Mouse (Mus musculus): Measurements from ENCODE around the gene Lpar1. TPM values are rescaled to one million over a fixed set of nuclear protein-coding genes. Genes with fewer than 3 reads are reported as not detected.

Lpar1 gene
- polyA plus RNA-seq, 1 experiment from 2014 or later, result 115 TPM

- DNase-seq (ENCODE audit: low spot score) (no peak), ATAC-seq (ENCODE audit: low read depth) (no peak)
- Histone ChIP-seq H3K4me1 (ENCODE audit: control insufficient read depth, insufficient read depth, low read length) (no peaks in the 10 kb centered on the region), H3K27ac (replicated peaks; ENCODE audit: low read depth, low read length) (no peak overlapping the region), H3K4me3 (ENCODE audit: low read depth, low read length) (no peak overlapping the region), H3K27me3 (replicated peaks; ENCODE audit: control insufficient read depth, insufficient read depth, low read length) (no peaks in the 10 kb centered on the region), H3K4me2 (ENCODE audit: low read depth, low read length) (no peak overlapping the region), H3K36me3 (ENCODE audit: control insufficient read depth, insufficient read depth, low read length) (no peaks in the 10 kb centered on the region), H3K9ac (ENCODE audit: low read depth, low read length) (no peak overlapping the region), H3K9me3 (ENCODE audit: control insufficient read depth, low read length) (no peaks in the 10 kb centered on the region)
- WGBS, result 75% methylated on average over 6 of the region's 6 CpGs
These were observed 20.3 kb upstream of the Lpar1 start for GRCm38 (mm10) chr4:58574024-58574423.

- no peak overlapping the region for H3K9ac ChIP-seq (ENCODE audit: low read depth, low read length)
- no peaks in the 10 kb centered on the region for H3K27me3 ChIP-seq (replicated peaks; ENCODE audit: control insufficient read depth, insufficient read depth, low read length)
- no peak for ATAC-seq (ENCODE audit: low read depth)
- no peaks in the 10 kb centered on the region for H3K36me3 ChIP-seq (ENCODE audit: control insufficient read depth, insufficient read depth, low read length)
- WGBS, result 64% methylated on average over 2 of the region's 2 CpGs
- no peak for DNase-seq (ENCODE audit: low spot score)
- H3K4me1 ChIP-seq (ENCODE audit: control insufficient read depth, insufficient read depth, low read length), result peaks cover 4% of the 10 kb centered on the region; the same call in 1 of the 2 replicates
- no peak overlapping the region for H3K27ac ChIP-seq (replicated peaks; ENCODE audit: low read depth, low read length)
- H3K4me3 ChIP-seq (ENCODE audit: low read depth, low read length), result no peak overlapping the region
- no peak overlapping the region for H3K4me2 ChIP-seq (ENCODE audit: low read depth, low read length)
- no peaks in the 10 kb centered on the region for H3K9me3 ChIP-seq (ENCODE audit: control insufficient read depth, low read length)
These were observed 18.7 kb upstream of the Lpar1 start for GRCm38 (mm10) chr4:58572446-58572845.

- Histone ChIP-seq H3K9me3 (ENCODE audit: control insufficient read depth, low read length) (no peaks in the 10 kb centered on the region), H3K4me3 (ENCODE audit: low read depth, low read length) (no peak overlapping the region), H3K27ac (replicated peaks; ENCODE audit: low read depth, low read length) (no peak overlapping the region), H3K27me3 (replicated peaks; ENCODE audit: control insufficient read depth, insufficient read depth, low read length) (no peaks in the 10 kb centered on the region), H3K36me3 (ENCODE audit: control insufficient read depth, insufficient read depth, low read length) (no peaks in the 10 kb centered on the region), H3K4me1 (ENCODE audit: control insufficient read depth, insufficient read depth, low read length) (peaks cover 4% of the 10 kb centered on the region; the same call in 1 of the 2 replicates), H3K4me2 (ENCODE audit: low read depth, low read length) (no peak overlapping the region), H3K9ac (ENCODE audit: low read depth, low read length) (no peak overlapping the region)
- ATAC-seq (ENCODE audit: low read depth) (no peak), DNase-seq (ENCODE audit: low spot score) (no peak)
- WGBS, result 36% methylated on average over 3 of the region's 3 CpGs
These were observed 18.0 kb upstream of the Lpar1 start for GRCm38 (mm10) chr4:58571661-58572060.

- H3K9me3 ChIP-seq (ENCODE audit: control insufficient read depth, low read length), result no peaks in the 10 kb centered on the region
- DNase-seq (ENCODE audit: low spot score) (no peak), ATAC-seq (ENCODE audit: low read depth) (no peak; the same call in 1 of the 2 replicates)
These were observed 17.5 kb upstream of the Lpar1 start for GRCm38 (mm10) chr4:58571232-58571631.

GRCm38 (mm10) chr4:58568486-58568885, 14.8 kb upstream of the Lpar1 start:
- ATAC-seq (ENCODE audit: low read depth) (peak; percentile 62; the same call in 1 of the 2 replicates), DNase-seq (ENCODE audit: low spot score) (peak; percentile 87)
- no peaks in the 10 kb centered on the region for H3K27me3 ChIP-seq (replicated peaks; ENCODE audit: control insufficient read depth, insufficient read depth, low read length)
- H3K4me3 ChIP-seq (ENCODE audit: low read depth, low read length), result no peak overlapping the region
- H3K9me3 ChIP-seq (ENCODE audit: control insufficient read depth, low read length), result no peaks in the 10 kb centered on the region
- WGBS, result 26% methylated on average over 8 of the region's 8 CpGs
- 0 out of 2 replicates have a peak overlapping the region, but pooled peaks have one; percentile 15 for H3K4me2 ChIP-seq (ENCODE audit: low read depth, low read length)
- peaks cover 4% of the 10 kb centered on the region; the same call in 1 of the 2 replicates for H3K4me1 ChIP-seq (ENCODE audit: control insufficient read depth, insufficient read depth, low read length)
- peak overlapping the region; percentile 52 for H3K27ac ChIP-seq (replicated peaks; ENCODE audit: low read depth, low read length)
- H3K9ac ChIP-seq (ENCODE audit: low read depth, low read length), result no peak overlapping the region
- H3K36me3 ChIP-seq (ENCODE audit: control insufficient read depth, insufficient read depth, low read length), result no peaks in the 10 kb centered on the region

More at GRCm38 (mm10) chr4:58571232-58571631, 17.5 kb upstream of the Lpar1 start:
- peaks cover 4% of the 10 kb centered on the region; the same call in 1 of the 2 replicates for H3K4me1 ChIP-seq (ENCODE audit: control insufficient read depth, insufficient read depth, low read length)
- no peak overlapping the region for H3K27ac ChIP-seq (replicated peaks; ENCODE audit: low read depth, low read length)
- H3K4me3 ChIP-seq (ENCODE audit: low read depth, low read length), result no peak overlapping the region
- H3K4me2 ChIP-seq (ENCODE audit: low read depth, low read length), result no peak overlapping the region
- no peaks in the 10 kb centered on the region for H3K36me3 ChIP-seq (ENCODE audit: control insufficient read depth, insufficient read depth, low read length)
- H3K27me3 ChIP-seq (replicated peaks; ENCODE audit: control insufficient read depth, insufficient read depth, low read length), result no peaks in the 10 kb centered on the region
- no peak overlapping the region for H3K9ac ChIP-seq (ENCODE audit: low read depth, low read length)
- 31% methylated on average over 1 of the region's 1 CpGs for WGBS

- Histone ChIP-seq H3K27ac (replicated peaks; ENCODE audit: low read depth, low read length) (no peak overlapping the region), H3K36me3 (ENCODE audit: control insufficient read depth, insufficient read depth, low read length) (no peaks in the 10 kb centered on the region), H3K9me3 (ENCODE audit: control insufficient read depth, low read length) (no peaks in the 10 kb centered on the region), H3K27me3 (replicated peaks; ENCODE audit: control insufficient read depth, insufficient read depth, low read length) (no peaks in the 10 kb centered on the region), H3K4me2 (ENCODE audit: low read depth, low read length) (no peak overlapping the region), H3K4me3 (ENCODE audit: low read depth, low read length) (no peak overlapping the region), H3K4me1 (ENCODE audit: control insufficient read depth, insufficient read depth, low read length) (no peaks in the 10 kb centered on the region), H3K9ac (ENCODE audit: low read depth, low read length) (no peak overlapping the region)
- DNase-seq (ENCODE audit: low spot score), result no peak
- no peak for ATAC-seq (ENCODE audit: low read depth)
- 68% methylated on average over 1 of the region's 1 CpGs for WGBS
These were observed 9.1 kb upstream of the Lpar1 start for GRCm38 (mm10) chr4:58562776-58563175.

- Histone ChIP-seq H3K4me3 (ENCODE audit: low read depth, low read length) (no peak overlapping the region), H3K9me3 (ENCODE audit: control insufficient read depth, low read length) (no peaks in the 10 kb centered on the region), H3K4me1 (ENCODE audit: control insufficient read depth, insufficient read depth, low read length) (peaks cover 7% of the 10 kb centered on the region), H3K27me3 (replicated peaks; ENCODE audit: control insufficient read depth, insufficient read depth, low read length) (no peaks in the 10 kb centered on the region), H3K9ac (ENCODE audit: low read depth, low read length) (no peak overlapping the region), H3K4me2 (ENCODE audit: low read depth, low read length) (no peak overlapping the region), H3K36me3 (ENCODE audit: control insufficient read depth, insufficient read depth, low read length) (no peaks in the 10 kb centered on the region), H3K27ac (replicated peaks; ENCODE audit: low read depth, low read length) (no peak overlapping the region)
- WGBS, result 72% methylated on average over 3 of the region's 3 CpGs
- DNase-seq (ENCODE audit: low spot score), result no peak
- ATAC-seq (ENCODE audit: low read depth), result no peak
These were observed 3.3 kb upstream of the Lpar1 start for GRCm38 (mm10) chr4:58557001-58557400.

- Histone ChIP-seq H3K4me3 (ENCODE audit: low read depth, low read length) (peak overlapping the region; percentile 87), H3K4me2 (ENCODE audit: low read depth, low read length) (peak overlapping the region; percentile 92), H3K9ac (ENCODE audit: low read depth, low read length) (peak overlapping the region; percentile 93), H3K36me3 (ENCODE audit: control insufficient read depth, insufficient read depth, low read length) (peaks cover 3% of the 10 kb centered on the region; the same call in 1 of the 2 replicates), H3K27ac (replicated peaks; ENCODE audit: low read depth, low read length) (peak overlapping the region; percentile 97), H3K4me1 (ENCODE audit: control insufficient read depth, insufficient read depth, low read length) (peaks cover 24% of the 10 kb centered on the region), H3K27me3 (replicated peaks; ENCODE audit: control insufficient read depth, insufficient read depth, low read length) (no peaks in the 10 kb centered on the region), H3K9me3 (ENCODE audit: control insufficient read depth, low read length) (no peaks in the 10 kb centered on the region)
- DNase-seq (ENCODE audit: low spot score), result peak; percentile 35
- no peak for ATAC-seq (ENCODE audit: low read depth)
- WGBS, result 30% methylated on average over 10 of the region's 10 CpGs
These were observed 701 bp upstream of the Lpar1 start for GRCm38 (mm10) chr4:58554359-58554838.

Data from embryonic facial prominence, embryonic 14.5 days (tissue).